Mouse (Mus musculus) erythroid progenitor cell, adult 5-6 weeks (primary cell): ENCODE measurements around the gene Agbl5. TPM values are rescaled to one million over a fixed set of nuclear protein-coding genes. Genes with fewer than 3 reads are reported as not detected.
A peak's percentile ranks its signal among the peaks of the same experiment; 100 is the strongest.

Experiments
- ATAC-seq: replicated peaks from 2 replicates; pipeline ENCODE4 v1.8.0; 2016; ENCODE audit warnings: moderate number of reproducible peaks, mild to moderate bottlenecking, moderate TSS enrichment, inconsistent platforms; ENCODE audit not compliant: poor library complexity, low FRiP score, severe bottlenecking
- total RNA-seq, 2 experiments: library from RNA; stranded (forward) in 1 of 2; stranded (reverse) in 1 of 2; fragments of 150-400 nt in 1 of 2; fragments of 186-747, 209-891 nt in 1 of 2; gene quantifications; 2 replicates each; pipeline versions ENCODE4 v1.2.3 to v1.2.4; 2015 to 2017; ENCODE audit warnings: low replicate concordance in 2 of 2

Gene Agbl5
- total RNA-seq, 2 experiments from 2014 or later, result 1.1 to 3.4 TPM

DNA sequence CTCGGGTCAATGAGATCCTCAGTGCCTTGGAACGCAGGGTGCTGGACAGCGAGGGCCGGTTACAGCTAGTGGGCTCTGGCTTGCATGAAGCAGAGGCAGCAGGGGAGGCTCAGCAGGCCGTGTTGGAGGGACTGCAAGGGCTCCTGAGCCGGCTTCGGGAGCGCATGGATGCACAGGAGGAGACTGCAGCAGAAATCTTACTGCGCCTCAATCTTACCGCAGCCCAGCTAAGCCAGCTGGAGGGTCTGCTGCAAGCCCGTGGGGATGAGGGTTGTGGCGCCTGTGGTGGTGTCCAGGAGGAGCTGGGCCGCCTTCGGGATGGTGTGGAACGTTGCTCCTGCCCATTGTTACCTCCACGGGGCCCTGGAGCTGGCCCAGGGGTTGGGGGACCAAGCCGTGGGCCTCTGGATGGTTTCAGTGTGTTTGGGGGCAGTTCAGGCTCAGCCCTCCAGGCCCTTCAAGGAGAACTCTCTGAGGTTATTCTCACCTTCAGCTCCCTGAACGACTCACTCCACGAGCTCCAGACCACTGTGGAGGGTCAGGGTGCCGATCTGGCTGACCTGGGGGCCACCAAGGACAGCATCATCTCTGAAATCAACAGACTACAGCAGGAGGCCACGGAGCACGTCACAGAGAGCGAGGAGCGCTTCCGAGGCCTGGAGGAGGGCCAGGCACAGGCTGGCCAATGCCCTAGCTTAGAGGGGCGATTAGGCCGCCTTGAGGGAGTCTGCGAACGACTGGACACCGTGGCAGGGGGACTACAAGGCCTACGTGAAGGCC lies 29.6 kb downstream of the Agbl5 start:
- no peak for ATAC-seq

DNA sequence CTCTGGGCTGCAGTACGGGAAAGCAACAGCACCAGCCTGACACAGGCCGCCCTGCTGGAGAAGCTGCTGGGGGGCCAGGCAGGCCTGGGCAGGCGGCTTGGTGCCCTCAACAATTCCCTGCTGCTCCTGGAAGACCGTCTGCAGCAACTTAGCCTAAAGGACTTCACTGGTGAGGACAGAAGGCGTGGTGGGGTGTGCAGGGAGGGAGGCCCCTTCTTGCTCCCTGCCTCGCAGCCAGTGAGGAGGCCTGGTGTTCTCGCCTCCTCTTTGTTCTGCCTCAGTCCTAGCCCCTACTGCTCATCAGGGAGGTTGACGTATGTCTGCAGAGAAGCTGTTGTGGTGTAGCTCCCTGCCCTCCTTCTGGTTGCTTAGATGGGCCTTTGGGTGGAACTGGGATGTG lies 30.2 kb downstream of the Agbl5 start:
- ATAC-seq, result no peak

DNA sequence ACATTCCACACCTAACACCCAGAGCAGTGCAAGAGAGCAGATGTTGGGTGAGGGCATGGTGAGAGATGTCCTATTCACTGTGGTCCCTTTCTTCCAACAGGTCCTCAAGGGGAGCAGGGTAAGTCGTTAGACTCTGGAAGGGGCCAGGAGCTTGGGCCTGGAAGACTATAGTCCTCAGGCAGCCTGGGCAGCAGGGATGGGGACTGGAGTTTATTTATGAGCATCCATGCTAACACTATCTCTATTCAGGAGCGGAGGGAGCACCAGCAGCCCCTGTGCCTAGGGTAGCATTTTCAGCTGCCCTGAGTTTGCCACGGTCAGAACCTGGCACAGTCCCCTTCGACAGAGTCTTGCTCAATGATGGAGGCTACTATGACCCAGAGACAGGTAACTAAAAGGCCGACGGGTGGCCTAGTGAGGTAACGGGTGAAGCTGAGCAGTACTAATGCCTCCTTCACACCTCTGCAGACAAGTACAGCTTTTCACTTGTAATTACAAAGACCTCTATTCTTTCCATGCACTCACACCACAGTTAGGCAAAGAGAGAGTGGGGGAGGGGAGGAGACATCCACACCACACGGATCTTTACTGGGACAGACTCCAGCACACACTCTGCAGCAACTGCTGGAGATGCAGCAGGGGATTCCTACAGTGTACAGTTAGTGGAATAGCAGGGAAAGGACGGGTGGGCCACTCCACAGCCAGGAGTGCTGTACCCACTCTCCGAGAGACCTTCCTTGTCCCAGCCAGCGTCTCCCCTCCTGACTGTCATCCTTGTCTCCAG lies 31.5 kb downstream of the Agbl5 start:
- ATAC-seq, result no peak

DNA sequence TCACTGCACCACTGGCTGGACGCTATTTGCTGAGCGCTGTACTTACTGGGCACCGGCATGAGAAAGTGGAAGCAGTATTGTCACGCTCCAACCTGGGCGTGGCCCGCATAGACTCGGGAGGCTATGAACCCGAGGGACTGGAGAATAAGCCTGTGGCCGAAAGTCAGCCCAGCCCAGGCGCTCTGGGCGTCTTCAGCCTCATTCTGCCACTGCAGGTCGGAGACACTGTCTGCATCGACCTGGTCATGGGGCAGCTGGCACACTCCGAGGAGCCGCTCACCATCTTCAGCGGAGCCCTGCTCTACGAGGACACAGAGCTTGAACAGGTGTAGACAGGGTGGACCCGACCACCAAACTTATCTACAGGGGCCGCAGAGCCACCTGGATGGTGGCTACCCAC lies 32.1 kb downstream of the Agbl5 start:
- no peak for ATAC-seq

DNA sequence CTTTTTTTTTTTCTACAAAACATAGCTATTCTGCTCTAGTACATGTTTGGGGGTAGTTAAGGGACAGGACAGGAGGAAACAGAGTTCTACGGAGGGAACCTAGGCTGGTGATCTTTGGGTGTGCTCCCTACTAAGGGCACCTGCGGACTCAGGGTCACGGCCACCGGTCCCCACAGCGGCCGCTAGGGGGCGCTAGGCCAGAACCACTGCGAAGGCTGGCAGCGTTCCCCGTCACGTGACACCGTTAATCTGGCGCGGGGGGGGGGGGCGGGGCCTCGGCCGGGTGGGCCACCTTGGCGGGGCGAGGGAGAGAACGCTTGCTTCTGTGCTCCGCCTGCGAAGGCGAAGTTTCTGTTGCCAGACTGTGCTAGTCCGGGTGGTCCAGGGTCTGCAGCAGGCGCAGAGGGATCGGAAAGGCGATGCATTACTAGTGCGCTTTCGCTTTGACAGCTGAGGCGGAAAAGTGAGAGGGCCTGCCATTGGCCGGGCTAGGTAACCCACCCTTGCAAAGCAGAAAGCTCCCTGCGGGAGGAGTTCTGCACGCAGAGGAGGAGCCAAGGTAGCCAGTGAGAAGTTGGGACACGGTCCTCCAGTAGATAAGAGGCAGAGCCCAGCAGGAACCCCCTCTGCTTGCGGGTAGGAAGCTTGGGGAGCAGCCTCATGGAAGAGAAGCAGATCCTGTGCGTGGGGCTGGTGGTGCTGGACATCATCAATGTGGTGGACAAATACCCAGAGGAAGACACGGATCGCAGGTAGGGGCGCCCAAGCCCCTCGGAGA lies 33.0 kb downstream of the Agbl5 start, which contains the start of gene Khk:
Khk (plus strand) TSS at position 176 of the 778 bp plus-strand sequence.
- ATAC-seq, result peak; percentile 86

DNA sequence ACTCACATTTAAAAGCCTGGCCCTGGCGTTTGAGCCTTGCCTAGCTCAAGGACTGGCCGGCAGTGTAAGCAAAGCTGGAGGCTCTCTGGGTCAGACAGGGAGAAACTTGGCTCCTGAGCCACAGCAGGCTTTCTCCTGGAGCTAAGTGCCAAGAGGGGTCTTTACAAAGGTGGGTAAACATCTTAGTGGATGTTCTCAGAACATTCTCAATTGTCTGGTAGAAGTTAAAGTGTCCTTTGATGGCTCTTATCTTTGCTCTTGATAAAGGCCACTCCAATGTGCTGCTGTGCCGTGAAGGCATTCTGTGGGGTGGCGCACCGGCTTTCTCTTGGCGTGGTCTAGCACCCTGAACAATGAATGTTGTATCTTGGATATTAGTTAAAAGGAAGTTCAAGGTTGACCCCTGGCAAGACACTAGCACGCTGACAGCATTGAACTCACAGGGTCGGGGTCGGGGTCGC lies 34.1 kb downstream of the Agbl5 start:
- ATAC-seq, result no peak

DNA sequence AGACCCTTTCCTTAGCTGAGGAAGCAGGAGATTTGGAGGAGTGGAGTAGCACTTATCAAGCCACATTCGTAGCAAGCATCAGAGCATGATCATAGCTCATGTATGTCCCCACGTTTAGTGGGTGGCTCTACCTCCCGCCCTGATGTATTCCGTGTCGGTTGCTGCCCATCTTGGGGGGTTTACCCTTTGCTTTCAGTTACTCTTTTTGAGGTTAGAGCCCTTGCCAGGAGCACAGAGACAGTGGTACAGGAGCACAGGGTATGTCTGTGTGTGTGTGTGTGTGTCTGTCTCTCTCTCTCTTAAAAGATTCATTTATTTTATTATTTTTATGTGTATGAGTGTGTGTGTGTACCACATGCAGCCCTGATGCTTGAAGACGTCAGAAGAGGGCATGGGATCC lies 34.6 kb downstream of the Agbl5 start:
- no peak for ATAC-seq

DNA sequence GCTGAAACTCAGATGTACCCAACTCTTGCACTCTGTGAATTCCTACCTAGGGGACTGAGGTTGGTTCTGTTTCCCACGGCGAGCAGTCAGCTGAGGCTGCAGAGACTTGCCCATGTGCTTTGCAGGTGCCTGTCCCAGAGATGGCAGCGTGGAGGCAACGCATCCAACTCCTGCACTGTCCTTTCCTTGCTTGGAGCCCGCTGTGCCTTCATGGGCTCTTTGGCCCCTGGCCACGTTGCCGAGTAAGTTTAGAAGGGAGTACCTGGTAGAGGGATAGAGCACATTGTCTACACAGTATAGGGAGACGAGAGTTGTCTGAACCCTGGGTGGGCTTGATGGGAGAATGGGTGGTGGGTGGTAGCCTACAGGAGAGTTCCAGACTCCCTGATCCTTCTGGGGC lies 36.1 kb downstream of the Agbl5 start:
- ATAC-seq, result no peak

DNA sequence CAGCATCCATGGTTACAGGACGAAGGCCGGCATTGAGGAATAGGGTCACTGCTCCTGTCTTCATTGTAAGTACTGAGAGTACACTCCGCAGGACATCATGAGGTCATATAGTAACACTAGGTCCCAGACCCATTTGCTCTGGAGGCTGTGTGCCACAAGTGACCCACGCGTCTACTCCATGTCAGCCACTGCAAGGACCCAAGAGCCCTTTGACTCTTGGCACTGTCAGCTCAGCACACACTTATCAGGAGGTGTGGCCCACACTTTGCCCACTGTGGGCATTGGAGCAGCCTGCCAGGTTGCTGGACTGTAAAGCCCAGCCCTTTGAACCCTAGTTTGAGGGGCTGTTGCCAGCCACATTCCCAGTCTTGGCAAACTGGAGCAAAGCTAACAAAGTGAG lies 36.7 kb downstream of the Agbl5 start:
- no peak for ATAC-seq

DNA sequence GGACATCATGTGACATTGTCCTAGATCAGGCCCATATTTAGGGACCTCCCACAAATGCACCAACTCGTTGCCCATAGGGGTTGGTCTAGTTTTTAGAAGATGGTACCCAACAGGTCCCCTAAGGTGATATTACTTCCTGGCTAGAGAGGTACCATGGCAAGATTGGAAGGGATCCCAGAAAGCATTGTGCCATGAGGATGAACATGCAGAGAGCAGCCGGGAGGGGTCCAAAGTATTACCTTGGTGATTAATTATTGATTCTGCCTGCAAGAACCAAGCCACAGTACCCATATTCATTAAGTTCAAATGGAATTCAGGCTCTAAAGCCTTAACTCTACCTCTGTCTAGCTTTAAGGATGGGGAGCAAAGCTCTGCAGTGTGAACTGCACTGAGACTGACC lies 37.6 kb downstream of the Agbl5 start:
- no peak for ATAC-seq

DNA sequence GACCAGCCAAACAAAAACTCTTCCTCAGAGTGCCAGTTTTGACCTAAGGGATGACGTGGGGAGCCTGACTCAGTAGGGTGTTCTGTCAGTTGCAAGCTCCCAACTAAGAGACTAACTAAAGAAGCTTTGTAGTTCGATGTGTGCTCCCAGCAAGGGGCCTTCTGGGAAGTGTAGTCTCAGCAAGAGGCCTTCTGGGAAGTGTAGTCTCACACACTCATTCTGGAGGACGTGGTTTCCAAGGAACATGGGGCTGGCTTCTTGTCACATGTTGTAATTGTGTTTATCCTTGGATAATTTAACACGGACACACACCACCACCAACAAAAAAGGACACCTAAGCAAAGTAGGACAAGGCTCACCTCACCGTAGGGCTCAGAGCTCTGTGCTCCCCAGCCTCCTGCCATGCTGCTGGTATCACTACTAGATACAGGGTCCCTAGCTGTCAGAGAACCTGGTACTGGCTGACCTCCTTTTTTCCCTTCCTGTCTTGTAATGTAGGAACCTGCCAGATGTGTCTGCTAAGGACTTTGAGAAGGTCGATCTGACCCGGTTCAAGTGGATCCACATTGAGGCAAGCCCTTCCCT lies 39.5 kb downstream of the Agbl5 start:
- ATAC-seq, result no peak

DNA sequence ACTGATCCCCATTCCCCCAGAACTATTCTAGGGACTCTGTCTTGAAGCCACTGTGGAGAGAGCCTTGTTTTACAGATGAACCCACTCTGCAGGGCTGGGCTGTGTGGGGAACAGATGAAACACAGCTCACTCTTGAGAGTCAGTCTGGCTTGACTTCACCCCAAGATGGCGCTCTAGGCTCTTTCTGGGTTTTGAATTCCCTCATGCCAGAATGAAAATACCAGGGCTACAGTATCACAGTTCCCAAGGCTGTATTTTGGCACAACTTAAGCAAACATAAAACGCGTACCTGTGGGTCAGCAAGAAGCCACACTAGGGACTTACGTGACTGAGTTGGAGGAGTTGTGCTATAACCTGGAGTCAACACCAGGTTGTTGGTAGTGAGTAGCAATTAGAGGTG lies 41.6 kb downstream of the Agbl5 start:
- 0 out of 2 replicates have a peak, but pooled peaks have one; percentile 38 for ATAC-seq

DNA sequence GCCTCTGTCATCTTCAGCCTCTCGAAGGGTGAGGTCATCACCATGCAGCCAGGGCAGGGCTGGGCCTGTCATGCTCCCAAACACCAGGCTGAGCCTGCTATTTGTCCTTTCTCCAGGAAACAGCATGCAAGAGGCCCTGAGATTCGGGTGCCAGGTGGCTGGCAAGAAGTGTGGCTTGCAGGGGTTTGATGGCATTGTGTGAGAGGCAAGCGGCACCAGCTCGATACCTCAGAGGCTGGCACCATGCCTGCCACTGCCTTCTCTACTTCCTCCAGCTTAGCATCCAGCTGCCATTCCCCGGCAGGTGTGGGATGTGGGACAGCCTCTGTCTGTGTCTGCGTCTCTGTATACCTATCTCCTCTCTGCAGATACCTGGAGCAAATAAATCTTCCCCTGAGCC lies 42.4 kb downstream of the Agbl5 start:
- no peak for ATAC-seq

DNA sequence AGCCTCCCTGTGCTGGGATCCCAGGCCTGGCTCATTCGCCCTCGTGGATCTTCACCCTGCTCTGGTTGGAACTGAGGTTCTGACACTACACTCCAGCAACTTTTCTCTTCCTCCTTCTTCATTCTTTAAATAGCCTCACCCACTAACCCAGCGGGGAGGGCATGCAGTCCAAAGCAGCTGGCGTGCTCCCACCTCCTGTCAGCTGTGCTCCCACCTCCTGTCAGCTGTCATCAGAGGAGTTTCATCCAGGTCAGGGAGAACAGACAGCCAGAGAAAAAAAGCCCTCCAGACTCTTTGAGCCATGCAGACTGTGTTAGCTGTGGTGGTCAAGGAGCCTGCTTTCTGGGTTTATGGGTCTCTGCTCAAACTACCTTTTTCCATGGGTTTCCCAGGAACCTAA lies 42.9 kb downstream of the Agbl5 start:
- no peak for ATAC-seq

DNA sequence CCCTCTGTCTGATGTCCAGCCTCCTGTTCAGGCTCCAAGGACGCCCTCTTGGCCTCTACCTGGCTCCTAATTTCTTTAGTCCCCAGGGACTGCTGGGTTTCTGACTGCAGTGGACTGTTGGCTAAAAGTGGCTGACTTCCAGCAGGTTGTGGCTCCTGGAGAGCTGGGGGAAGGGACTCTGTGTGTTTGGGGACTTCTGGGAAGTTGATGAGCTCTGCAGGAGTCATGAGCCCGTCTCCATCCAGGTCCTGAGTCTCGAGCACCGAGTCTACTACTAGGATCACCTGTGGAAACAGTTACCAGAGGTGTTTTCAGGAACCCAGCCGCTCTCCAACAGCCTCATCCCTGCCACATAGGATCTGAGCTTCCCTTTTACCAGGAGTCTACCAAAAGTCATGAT lies 45.2 kb downstream of the Agbl5 start:
- no peak for ATAC-seq

DNA sequence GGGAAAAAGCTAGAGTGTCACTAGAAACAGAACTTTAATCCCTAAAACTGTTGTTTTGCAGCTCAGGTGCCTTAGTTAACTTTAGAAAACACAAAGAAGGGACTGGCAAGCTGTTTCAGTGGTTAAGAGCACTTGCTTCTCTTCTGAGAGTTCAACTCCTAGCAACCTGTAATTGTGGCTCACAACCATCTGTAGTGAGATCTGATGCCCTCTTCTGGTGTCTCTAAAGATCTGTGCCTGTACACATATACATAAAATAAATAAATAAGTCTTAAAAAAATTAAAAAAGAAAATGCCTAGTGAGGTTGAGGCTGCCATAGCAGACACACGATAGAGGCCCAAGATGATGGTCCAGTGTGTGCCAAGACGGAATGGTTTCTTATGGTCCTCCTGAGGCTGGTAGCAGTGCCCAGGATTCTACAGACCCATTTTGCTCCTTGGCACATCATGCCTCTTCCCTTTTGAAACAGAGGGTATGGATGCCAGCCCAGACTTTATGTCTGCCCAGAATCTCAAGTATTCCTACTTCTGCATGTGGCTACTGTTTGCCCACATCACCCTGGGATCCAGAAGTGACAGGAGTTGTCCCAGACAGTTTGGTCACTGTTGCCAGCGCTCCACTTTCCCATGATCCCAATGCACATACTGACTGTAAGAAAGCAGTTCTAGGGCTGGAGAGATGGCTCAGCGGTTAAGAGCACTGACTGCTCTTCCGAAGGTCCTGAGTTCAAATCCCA lies 46.4 kb downstream of the Agbl5 start:
- ATAC-seq, result no peak

DNA sequence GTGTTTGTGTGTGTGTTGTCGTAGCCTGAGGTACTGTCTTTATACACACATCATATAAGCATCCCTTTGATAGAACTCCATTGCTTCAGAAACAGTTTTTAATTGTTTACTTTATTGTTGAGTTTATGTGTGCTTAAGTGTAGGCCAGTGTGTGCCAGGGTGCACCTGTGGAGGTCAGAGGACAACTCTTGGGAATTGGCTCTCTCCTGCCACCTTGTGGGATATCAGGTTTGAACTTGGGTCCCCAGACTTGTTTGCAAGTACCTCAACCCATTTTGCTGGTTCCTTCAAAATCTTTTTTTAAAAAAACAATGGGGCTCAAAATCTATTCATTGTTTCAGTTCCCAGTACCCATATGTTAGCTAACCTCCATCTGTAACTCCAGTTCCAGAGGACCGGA lies 54.5 kb downstream of the Agbl5 start:
- ATAC-seq, result no peak

DNA sequence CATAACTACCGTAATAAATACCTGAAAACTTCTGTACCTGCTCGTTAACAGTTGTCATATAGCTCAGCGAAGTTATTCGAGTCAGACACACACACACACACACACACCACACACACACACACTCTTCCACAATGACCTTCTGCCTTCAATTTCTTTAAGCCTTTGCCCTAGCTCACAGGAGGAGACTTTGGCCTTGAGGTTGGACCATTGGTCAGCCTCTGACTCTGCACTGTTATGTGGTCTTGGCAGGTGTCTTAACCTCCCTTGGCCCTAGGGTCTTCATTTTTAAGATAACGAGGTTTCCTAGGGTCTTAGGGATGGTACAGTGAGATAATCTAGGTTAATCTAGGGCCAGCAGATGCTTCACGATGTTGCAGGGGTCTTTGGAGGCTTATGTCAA lies 55.9 kb downstream of the Agbl5 start:
- no peak for ATAC-seq

DNA sequence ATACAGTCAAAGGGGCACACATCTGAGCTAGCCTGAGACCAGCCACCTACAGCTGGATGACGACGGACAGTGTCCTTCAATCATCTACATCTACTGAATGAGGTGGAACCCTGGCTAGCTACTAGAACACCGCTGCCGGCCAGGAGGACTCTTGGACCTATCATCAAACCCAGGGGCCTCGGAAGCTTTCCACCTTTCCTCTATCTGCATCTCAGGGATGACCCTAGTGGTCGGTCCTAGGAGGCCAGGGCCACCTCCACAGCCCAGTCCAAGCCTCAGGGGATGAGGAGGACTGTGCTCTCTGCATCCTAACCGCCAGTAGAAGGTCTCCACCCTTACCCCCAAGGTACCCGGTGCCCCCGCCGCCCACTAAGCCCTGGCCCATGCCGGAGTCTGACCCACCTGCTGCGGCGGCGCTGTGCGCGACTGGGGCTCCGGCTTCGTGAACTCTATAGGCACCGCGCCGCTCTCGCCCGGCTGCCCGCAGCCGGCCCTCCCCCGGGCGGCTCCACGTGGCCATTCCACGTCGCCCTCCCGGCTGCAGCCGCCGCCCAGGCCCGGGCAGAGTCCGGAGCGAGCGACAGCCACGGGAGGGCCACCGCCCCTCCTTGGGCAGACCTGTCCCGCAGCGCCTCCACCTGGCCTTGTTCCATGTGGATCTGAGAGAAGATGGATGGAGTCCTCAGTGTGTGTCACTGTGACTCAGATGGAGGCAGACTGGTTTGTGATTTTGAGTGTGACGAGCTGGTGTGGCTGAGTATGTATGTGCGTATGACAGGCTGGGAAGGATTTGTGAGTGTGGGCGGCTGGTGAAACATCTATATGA lies 56.7 kb downstream of the Agbl5 start, which contains the start of gene Cgref1:
Cgref1 (minus strand) TSS at position 636 of the 826 bp plus-strand sequence.
- no peak for ATAC-seq
